Comparison of ENCODE assay signal across 19 mouse cellular contexts in genomic region chr10:95429111-95429510, GRCm38 (mm10). TPM values are rescaled to one million over a fixed set of nuclear protein-coding genes. Genes with fewer than 3 reads are reported as not detected.
A peak's percentile ranks its signal among the peaks of the same experiment; 100 is the strongest.
DNase-seq lines count a peak whose midpoint lies in the region; ATAC-seq and TF ChIP-seq lines count a peak whose summit lies in the region.
"Had no signal": no experiment of that assay in that cellular context is flagged by ENCODE, and none has a peak within 500 bp of the region (broad histone marks: within the 10 kb centered on the region; RNA-seq: fewer than 3 reads in every experiment).

No protein-coding gene starts in this region.

- no peak overlapping the region for H3K27ac ChIP-seq in liver, adult 2 months (replicated peaks; ENCODE audit: insufficient read depth, low read depth, low read length)
- H3K27ac ChIP-seq in liver, embryonic 11.5 days (ENCODE audit: low read depth, low read length), result no peak overlapping the region
- no peak overlapping the region for H3K27ac ChIP-seq in liver, postnatal 0 days (ENCODE audit: low read depth)

- H3K4me2 ChIP-seq in liver, embryonic 11.5 days, result no peak overlapping the region
- H3K4me2 ChIP-seq in liver, postnatal 0 days (ENCODE audit: low read depth, low read length), result no peak overlapping the region

- no peaks in the 10 kb centered on the region for H3K9me3 ChIP-seq in liver, embryonic 11.5 days (ENCODE audit: control insufficient read depth, low read length)
- no peaks in the 10 kb centered on the region for H3K9me3 ChIP-seq in liver, postnatal 0 days (ENCODE audit: low read length)
- H3K9me3 ChIP-seq: G1E had no signal

- TF ChIP-seq CTCF in liver, adult 2 months (IDR thresholded peaks at IDR 0.05; ENCODE audit: low read depth, low read length), result no peak
- TF ChIP-seq CTCF in liver, postnatal 0 days (IDR thresholded peaks at IDR 0.05; ENCODE audit: low read depth), result no peak

- no peak overlapping the region for H3K4me3 ChIP-seq in liver, adult 2 months (ENCODE audit: insufficient read depth, low read depth, low read length)
- no peak overlapping the region for H3K4me3 ChIP-seq in liver, embryonic 11.5 days (ENCODE audit: low read depth, low read length)
- H3K4me3 ChIP-seq in liver, postnatal 0 days (ENCODE audit: low read depth, low read length), result no peak overlapping the region

- DNase-seq in liver, adult 2 months (ENCODE audit: extremely low read depth, low read depth, low spot score), result peak; percentile 93
- no peak for DNase-seq in liver, embryonic 11.5 days (ENCODE audit: low spot score)
- DNase-seq in liver, postnatal 0 days, result no peak
- no peak for DNase-seq in liver
- DNase-seq: adrenal gland, adult 2 months; adrenal gland, adult 8-10 months; adrenal gland, postnatal 10 days; adrenal gland, postnatal 14 days; adrenal gland, postnatal 25 days; adrenal gland, postnatal 36 days; B cell, adult 2 months; cerebellum, adult 11 months; cerebellum, adult 11-12 months; cerebellum, adult 18-20 months had no signal

- no peaks in the 10 kb centered on the region for H3K27me3 ChIP-seq in liver, adult 2 months (ENCODE audit: control insufficient read depth, insufficient read depth, low read length)
- no peaks in the 10 kb centered on the region for H3K27me3 ChIP-seq in liver, embryonic 11.5 days (replicated peaks; ENCODE audit: control insufficient read depth, insufficient read depth, low read length)
- H3K27me3 ChIP-seq in liver, postnatal 0 days (ENCODE audit: insufficient read depth, low read length), result no peaks in the 10 kb centered on the region
- H3K27me3 ChIP-seq: CH12.LX, Patski had no signal

- TF ChIP-seq EP300 in liver, postnatal 0 days (IDR thresholded peaks at IDR 0.05; ENCODE audit: low read depth), result no peak

- no peaks in the 10 kb centered on the region for H3K36me3 ChIP-seq in liver, adult 2 months (ENCODE audit: control insufficient read depth, insufficient read depth, low read length)
- no peaks in the 10 kb centered on the region for H3K36me3 ChIP-seq in liver, embryonic 11.5 days (ENCODE audit: control insufficient read depth, insufficient read depth, low read length)
- no peaks in the 10 kb centered on the region for H3K36me3 ChIP-seq in liver, postnatal 0 days (replicated peaks; ENCODE audit: insufficient read depth, low read length)
- H3K36me3 ChIP-seq: G1E had no signal

- H3K4me1 ChIP-seq in liver, adult 2 months (ENCODE audit: control insufficient read depth, insufficient read depth, low read length), result peaks cover 34% of the 10 kb centered on the region
- H3K4me1 ChIP-seq in liver, embryonic 11.5 days (replicated peaks; ENCODE audit: control insufficient read depth, insufficient read depth, low read length), result no peaks in the 10 kb centered on the region
- H3K4me1 ChIP-seq in liver, postnatal 0 days (ENCODE audit: insufficient read depth), result peaks cover 8% of the 10 kb centered on the region; the same call in 1 of the 2 replicates

- no peak for ATAC-seq in liver, embryonic 11.5 days (replicated peaks; ENCODE audit: low FRiP score)
- peak; percentile 32; the same call in 1 of the 2 replicates for ATAC-seq in liver, postnatal 0 days
- ATAC-seq: activated CD4-positive, CD25-positive, alpha-beta regulatory T cell, adult 4 months; CD4-positive, CD25-positive, alpha-beta regulatory T cell, adult 4 months; Patski had no signal

- 32% methylated on average over 1 of the region's 1 CpGs for WGBS in liver, adult 2 months
- WGBS in liver, embryonic 11.5 days, result 83% methylated on average over 1 of the region's 1 CpGs
- WGBS in liver, postnatal 0 days (ENCODE audit: insufficient replicate concordance), result 76% methylated on average over 1 of the region's 1 CpGs

- no peak overlapping the region for H3K9ac ChIP-seq in liver, adult 2 months (ENCODE audit: low read depth, low read length)
- no peak overlapping the region for H3K9ac ChIP-seq in liver, embryonic 11.5 days (ENCODE audit: low read depth, low read length)
- H3K9ac ChIP-seq in liver, postnatal 0 days (replicated peaks), result no peak overlapping the region

- H3K79me2 ChIP-seq in liver, adult 2 months (ENCODE audit: control insufficient read depth, insufficient read depth, low read length), result no peaks in the 10 kb centered on the region

- no peak for TF ChIP-seq POLR2A in liver, adult 2 months (IDR thresholded peaks at IDR 0.05; ENCODE audit: extremely low read depth, insufficient read depth, low read length)

RNA-seq across cellular contexts. Expression of gene Socs2, which starts 12.1 kb away (rescaled TPM):
- 5.3 and 12.3 TPM in 2 replicates for total RNA-seq in liver, adult 2 months (2014; rRNA removed)
- polyA plus RNA-seq in liver, adult 2 months (2012; rRNA removed), result 20.0 and 53.8 TPM in 2 replicates
- 19.4 and 21.1 TPM in 2 replicates for polyA plus RNA-seq in liver, embryonic 11.5 days (2014; fragmentation: Nextera tagmentation; extraction: Ambion mirVana)
- 67.1 and 86.5 TPM in 2 replicates for polyA plus RNA-seq in liver, postnatal 0 days (2015; fragmentation: Nextera tagmentation; extraction: Ambion mirVana)
